Mouse (Mus musculus): ENCODE results near the gene Gm21830. TPM values are rescaled to one million over a fixed set of nuclear protein-coding genes. Genes with fewer than 3 reads are reported as not detected.
A peak's percentile ranks its signal among the peaks of the same experiment; 100 is the strongest.
"Not testable (repeated sequence)": the region's sequence is repeated elsewhere in the genome, so short reads cannot be mapped to it uniquely, and the experiment has no call there.

The Gm21830 gene
- not detected in 2 replicates for polyA plus RNA-seq (2016; fragmentation: Nextera tagmentation; extraction: Ambion mirVana)

GRCm38 (mm10) chr2:67413425-67413824 is at the start of gene Gm21830:
Gene Gm21830 (plus strand): TSS chr2:67413725.
- not testable (repeated sequence) for H3K36me3 ChIP-seq; H3K4me3 ChIP-seq (replicated peaks); H3K9ac ChIP-seq (replicated peaks); H3K27me3 ChIP-seq; H3K9me3 ChIP-seq; H3K4me2 ChIP-seq; ATAC-seq (ENCODE audit: insufficient number of reproducible peaks, insufficient read depth, low FRiP score, low TSS enrichment, low read depth); H3K27ac ChIP-seq; H3K4me1 ChIP-seq (replicated peaks)
- WGBS: no CpG with 5 or more reads among the region's 1 CpGs

- 79% methylated on average over 2 of the region's 2 CpGs for WGBS
- H3K27me3 ChIP-seq: no peaks in the 10 kb centered on the region
- H3K27ac ChIP-seq: no peak overlapping the region
- H3K4me1 ChIP-seq (replicated peaks): no peaks in the 10 kb centered on the region
- no peaks in the 10 kb centered on the region for H3K9me3 ChIP-seq
- H3K36me3 ChIP-seq: no peaks in the 10 kb centered on the region
- H3K4me3 ChIP-seq (replicated peaks): no peak overlapping the region
- H3K9ac ChIP-seq (replicated peaks): no peak overlapping the region
- ATAC-seq (ENCODE audit: insufficient number of reproducible peaks, insufficient read depth, low FRiP score, low TSS enrichment, low read depth): no peak
- H3K4me2 ChIP-seq: no peak overlapping the region
These were observed 49.0 kb upstream of the Gm21830 start for GRCm38 (mm10) chr2:67364506-67364905.

GRCm38 (mm10) chr2:67378504-67378903 is 35.0 kb upstream of the Gm21830 start:
- no peaks in the 10 kb centered on the region for H3K27me3 ChIP-seq
- H3K27ac ChIP-seq: no peak overlapping the region
- no peak overlapping the region for H3K9ac ChIP-seq (replicated peaks)
- H3K4me3 ChIP-seq (replicated peaks): no peak overlapping the region
- H3K36me3 ChIP-seq: no peaks in the 10 kb centered on the region
- ATAC-seq (ENCODE audit: insufficient number of reproducible peaks, insufficient read depth, low FRiP score, low TSS enrichment, low read depth): no peak
- no peak overlapping the region for H3K4me2 ChIP-seq
- H3K4me1 ChIP-seq (replicated peaks): no peaks in the 10 kb centered on the region
- WGBS: 70% methylated on average over 3 of the region's 3 CpGs
- no peaks in the 10 kb centered on the region for H3K9me3 ChIP-seq

GRCm38 (mm10) chr2:67420853-67421252 is 7.3 kb downstream of the Gm21830 start:
- Histone ChIP-seq H3K9me3 (no peaks in the 10 kb centered on the region), H3K4me3 (replicated peaks) (no peak overlapping the region)
- peak; percentile 42; the same call in 1 of the 2 replicates for ATAC-seq (ENCODE audit: insufficient number of reproducible peaks, insufficient read depth, low FRiP score, low TSS enrichment, low read depth)

GRCm38 (mm10) chr2:67422799-67423198 is 9.3 kb downstream of the Gm21830 start:
- 87% methylated on average over 1 of the region's 1 CpGs for WGBS
- Histone ChIP-seq H3K4me1 (replicated peaks) (no peaks in the 10 kb centered on the region), H3K36me3 (no peaks in the 10 kb centered on the region), H3K9ac (replicated peaks) (no peak overlapping the region), H3K27ac (no peak overlapping the region), H3K4me2 (no peak overlapping the region), H3K27me3 (no peaks in the 10 kb centered on the region), H3K4me3 (replicated peaks) (no peak overlapping the region), H3K9me3 (no peaks in the 10 kb centered on the region)
- no peak for ATAC-seq (ENCODE audit: insufficient number of reproducible peaks, insufficient read depth, low FRiP score, low TSS enrichment, low read depth)

More at GRCm38 (mm10) chr2:67420853-67421252, 7.3 kb downstream of the Gm21830 start:
- H3K9ac ChIP-seq (replicated peaks): no peak overlapping the region
- H3K4me2 ChIP-seq: no peak overlapping the region
- no peak overlapping the region for H3K27ac ChIP-seq
- H3K4me1 ChIP-seq (replicated peaks): no peaks in the 10 kb centered on the region
- no peaks in the 10 kb centered on the region for H3K27me3 ChIP-seq
- no peaks in the 10 kb centered on the region for H3K36me3 ChIP-seq

- 58% methylated on average over 2 of the region's 2 CpGs for WGBS
- Histone ChIP-seq H3K4me3 (replicated peaks) (no peak within 1 kb of the TSS), H3K27ac (no peak within 1 kb of the TSS), H3K4me1 (replicated peaks) (no peaks in the 10 kb centered on the region), H3K9me3 (no peaks in the 10 kb centered on the region), H3K27me3 (no peaks in the 10 kb centered on the region), H3K36me3 (no peaks in the 10 kb centered on the region), H3K4me2 (no peak within 1 kb of the TSS), H3K9ac (replicated peaks) (no peak within 1 kb of the TSS)
- ATAC-seq (ENCODE audit: insufficient number of reproducible peaks, insufficient read depth, low FRiP score, low TSS enrichment, low read depth): no peak
These were observed 19.6 kb downstream of the Gm21830 start, which contains the start of gene Gm26727 for GRCm38 (mm10) chr2:67433081-67433480. Gene Gm26727 (minus strand): TSS chr2:67433181.

GRCm38 (mm10) chr2:67438309-67438708 is 24.8 kb downstream of the Gm21830 start:
- Histone ChIP-seq H3K4me2 (no peak overlapping the region), H3K9me3 (no peaks in the 10 kb centered on the region), H3K36me3 (no peaks in the 10 kb centered on the region), H3K4me3 (replicated peaks) (no peak overlapping the region), H3K27ac (no peak overlapping the region), H3K9ac (replicated peaks) (no peak overlapping the region), H3K4me1 (replicated peaks) (no peaks in the 10 kb centered on the region), H3K27me3 (no peaks in the 10 kb centered on the region)
- 84% methylated on average over 8 of the region's 8 CpGs for WGBS
- ATAC-seq (ENCODE audit: insufficient number of reproducible peaks, insufficient read depth, low FRiP score, low TSS enrichment, low read depth): no peak

GRCm38 (mm10) chr2:67445780-67446179 is 32.3 kb downstream of the Gm21830 start, which contains the start of gene Xirp2:
Gene Xirp2 (plus strand): TSS chr2:67446002.
- Histone ChIP-seq H3K4me2 (no peak within 1 kb of the TSS), H3K4me1 (replicated peaks) (no peaks in the 10 kb centered on the region), H3K27me3 (no peaks in the 10 kb centered on the region), H3K9ac (replicated peaks) (no peak within 1 kb of the TSS), H3K27ac (no peak within 1 kb of the TSS), H3K4me3 (replicated peaks) (no peak within 1 kb of the TSS), H3K9me3 (no peaks in the 10 kb centered on the region), H3K36me3 (no peaks in the 10 kb centered on the region)
- ATAC-seq (ENCODE audit: insufficient number of reproducible peaks, insufficient read depth, low FRiP score, low TSS enrichment, low read depth): no peak
- WGBS: 81% methylated on average over 3 of the region's 3 CpGs

- no peaks in the 10 kb centered on the region for H3K27me3 ChIP-seq
- no peaks in the 10 kb centered on the region for H3K36me3 ChIP-seq
- H3K4me3 ChIP-seq (replicated peaks): no peak overlapping the region
- no peak overlapping the region for H3K27ac ChIP-seq
- WGBS: 83% methylated on average over 1 of the region's 1 CpGs
- no peak overlapping the region for H3K4me2 ChIP-seq
- no peak overlapping the region for H3K9ac ChIP-seq (replicated peaks)
- no peaks in the 10 kb centered on the region for H3K4me1 ChIP-seq (replicated peaks)
- no peak for ATAC-seq (ENCODE audit: insufficient number of reproducible peaks, insufficient read depth, low FRiP score, low TSS enrichment, low read depth)
- H3K9me3 ChIP-seq: no peaks in the 10 kb centered on the region
These were observed 33.2 kb downstream of the Gm21830 start for GRCm38 (mm10) chr2:67446772-67447171.

- ATAC-seq (ENCODE audit: insufficient number of reproducible peaks, insufficient read depth, low FRiP score, low TSS enrichment, low read depth): no peak
- no peak overlapping the region for H3K4me2 ChIP-seq
- no peaks in the 10 kb centered on the region for H3K36me3 ChIP-seq
- H3K27ac ChIP-seq: no peak overlapping the region
- 75% methylated on average over 12 of the region's 12 CpGs for WGBS
- no peaks in the 10 kb centered on the region for H3K4me1 ChIP-seq (replicated peaks)
- no peaks in the 10 kb centered on the region for H3K27me3 ChIP-seq
- no peak overlapping the region for H3K4me3 ChIP-seq (replicated peaks)
- no peaks in the 10 kb centered on the region for H3K9me3 ChIP-seq
- H3K9ac ChIP-seq (replicated peaks): no peak overlapping the region
These were observed 33.7 kb downstream of the Gm21830 start for GRCm38 (mm10) chr2:67447206-67447605.

GRCm38 (mm10) chr2:67460857-67461256 is 47.3 kb downstream of the Gm21830 start:
- no peak overlapping the region for H3K4me3 ChIP-seq (replicated peaks)
- H3K9ac ChIP-seq (replicated peaks): no peak overlapping the region
- H3K4me1 ChIP-seq (replicated peaks): no peaks in the 10 kb centered on the region
- H3K27ac ChIP-seq: no peak overlapping the region
- ATAC-seq (ENCODE audit: insufficient number of reproducible peaks, insufficient read depth, low FRiP score, low TSS enrichment, low read depth): no peak
- H3K27me3 ChIP-seq: no peaks in the 10 kb centered on the region
- 86% methylated on average over 3 of the region's 3 CpGs for WGBS
- H3K9me3 ChIP-seq: no peaks in the 10 kb centered on the region
- H3K4me2 ChIP-seq: no peak overlapping the region
- no peaks in the 10 kb centered on the region for H3K36me3 ChIP-seq

- ATAC-seq (ENCODE audit: insufficient number of reproducible peaks, insufficient read depth, low FRiP score, low TSS enrichment, low read depth): no peak
- no peak overlapping the region for H3K4me2 ChIP-seq
- no peaks in the 10 kb centered on the region for H3K36me3 ChIP-seq
- H3K9me3 ChIP-seq: no peaks in the 10 kb centered on the region
- WGBS: 91% methylated on average over 7 of the region's 7 CpGs
- H3K27me3 ChIP-seq: no peaks in the 10 kb centered on the region
- H3K4me1 ChIP-seq (replicated peaks): no peaks in the 10 kb centered on the region
- H3K9ac ChIP-seq (replicated peaks): no peak overlapping the region
- H3K27ac ChIP-seq: no peak overlapping the region
- H3K4me3 ChIP-seq (replicated peaks): no peak overlapping the region
These were observed 53.5 kb downstream of the Gm21830 start for GRCm38 (mm10) chr2:67467036-67467435.

All from limb, embryonic 12.5 days (tissue).